Mouse (Mus musculus) brain, embryonic 18.5 days (tissue): ENCODE measurements around the gene Atad5.
A peak's percentile ranks its signal among the peaks of the same experiment; 100 is the strongest.
"Not testable (repeated sequence)": the region's sequence is repeated elsewhere in the genome, so short reads cannot be mapped to it uniquely, and the experiment has no call there.

ENCODE experiments used
- DNase-seq: peaks from one replicate; pipeline ENCODE4 v3.0.0-alpha.2; 2012; ENCODE audit warnings: low read depth, low spot score

Gene Atad5

GRCm38 (mm10) chr11:80176911-80177895, 88.0 kb downstream of the Atad5 start:
- no peak for DNase-seq

- DNase-seq = no peak
Observed at GRCm38 (mm10) chr11:80178316-80178715, 89.1 kb downstream of the Atad5 start.

- DNase-seq = no peak
Observed at GRCm38 (mm10) chr11:80181021-80181749, 92.0 kb downstream of the Atad5 start.

- DNase-seq = not testable (repeated sequence)
Observed at GRCm38 (mm10) chr11:80183054-80183704, 94.0 kb downstream of the Atad5 start.

- DNase-seq = peak; percentile 32
Observed at GRCm38 (mm10) chr11:80183705-80184255, 94.6 kb downstream of the Atad5 start, which contains the start of gene Rnf135. Gene Rnf135, plus strand, starts transcription at chr11:80183851.

GRCm38 (mm10) chr11:80184531-80185071, 95.4 kb downstream of the Atad5 start:
- no peak for DNase-seq
